Mouse (Mus musculus) C2C12 (cell line): ENCODE results near the gene Zcchc4.

Experiments
- CTCF ChIP-seq: IDR thresholded peaks from one replicate; pipeline ENCODE4 v1.5.1; 2011; ENCODE audit not compliant: control insufficient read depth, insufficient read depth, insufficient read length
- FOSL1 ChIP-seq: IDR thresholded peaks from one replicate; pipeline ENCODE4 v1.8.0; 2011; ENCODE audit warnings: mild to moderate bottlenecking, low read length; ENCODE audit not compliant: poor library complexity, insufficient read depth, severe bottlenecking
- MAX ChIP-seq: IDR thresholded peaks from one replicate; pipeline ENCODE4 v1.6.1; 2011; ENCODE audit warnings: mild to moderate bottlenecking, control low read depth
- MYOG ChIP-seq: IDR thresholded peaks from one replicate; pipeline ENCODE4 v1.6.1; 2011; ENCODE audit not compliant: control insufficient read depth, insufficient read length; ENCODE audit errors: extremely low read depth
- USF1 ChIP-seq: IDR thresholded peaks from one replicate; pipeline ENCODE4 v1.6.1; 2011; ENCODE audit warnings: low read depth, mild to moderate bottlenecking, control low read depth, moderate library complexity

DNA sequence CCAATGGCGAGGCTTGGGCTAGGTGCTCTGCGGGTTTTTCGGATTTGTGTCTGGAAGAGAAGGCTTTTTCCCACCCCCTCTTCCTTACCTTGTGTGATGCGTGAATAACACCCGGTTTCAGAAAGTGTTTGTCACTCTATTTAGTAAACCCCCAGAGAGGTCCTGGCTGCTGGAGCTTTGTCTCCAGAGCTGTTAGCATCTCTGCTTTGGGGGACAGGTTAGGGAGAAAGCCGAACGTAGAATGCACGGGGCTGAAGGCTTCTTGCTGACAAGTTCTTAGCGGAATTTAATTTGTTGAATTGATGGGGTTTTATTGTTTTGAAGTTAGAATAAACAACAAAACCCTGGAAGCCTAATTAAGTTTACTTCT is 8.0 kb downstream of the Zcchc4 start:
- TF ChIP-seq CTCF (no peak), MYOG (no peak), MAX (no peak), USF1 (no peak), FOSL1 (no peak)
